In genomic region chr1:182527261-182527766, GRCm38 (mm10) we compare ENCODE assay signal across 11 mouse cellular contexts. TPM values are rescaled to one million over a fixed set of nuclear protein-coding genes. Genes with fewer than 3 reads are reported as not detected.
DNase-seq lines count a peak whose midpoint lies in the region; ATAC-seq and TF ChIP-seq lines count a peak whose summit lies in the region.
"Had no signal": no experiment of that assay in that cellular context is flagged by ENCODE, and none has a peak within 500 bp of the region (broad histone marks: within the 10 kb centered on the region; RNA-seq: fewer than 3 reads in every experiment).

No protein-coding gene starts in this region.

- 35% methylated on average over 13 of the region's 13 CpGs for WGBS in kidney, embryonic 14.5 days
- 52% methylated on average over 13 of the region's 13 CpGs for WGBS in embryonic facial prominence, embryonic 14.5 days
- WGBS in limb, embryonic 13.5 days: 46% methylated on average over 13 of the region's 13 CpGs
- 66% methylated on average over 13 of the region's 13 CpGs for WGBS in cerebellum, adult 2 months

- TF ChIP-seq POLR2A in cerebellum, adult 2 months (IDR thresholded peaks at IDR 0.05; ENCODE audit: borderline replicate concordance, insufficient read depth, low read length): no peak

- 0 out of 2 replicates have a peak overlapping the region, but pooled peaks have one; percentile 7 for H3K9ac ChIP-seq in kidney, embryonic 14.5 days (ENCODE audit: low read depth, low read length)
- peak overlapping the region; percentile 12; the same call in 1 of the 2 replicates for H3K9ac ChIP-seq in embryonic facial prominence, embryonic 14.5 days (ENCODE audit: low read depth, low read length)
- peak overlapping the region; percentile 13; the same call in 1 of the 2 replicates for H3K9ac ChIP-seq in limb, embryonic 13.5 days
- H3K9ac ChIP-seq: limb, embryonic 15.5 days had no signal

- no peak for TF ChIP-seq CTCF in cerebellum, adult 2 months (IDR thresholded peaks at IDR 0.05; ENCODE audit: borderline replicate concordance, insufficient read depth, low read depth, low read length)

- H3K27ac ChIP-seq in kidney, embryonic 14.5 days (ENCODE audit: low read depth, low read length): no peak overlapping the region
- no peak overlapping the region for H3K27ac ChIP-seq in embryonic facial prominence, embryonic 14.5 days (replicated peaks; ENCODE audit: low read depth, low read length)
- H3K27ac ChIP-seq in limb, embryonic 13.5 days: no peak overlapping the region
- H3K27ac ChIP-seq in cerebellum, adult 2 months (ENCODE audit: insufficient read depth, low read length): no peak overlapping the region

- peaks cover 3% of the 10 kb centered on the region; the same call in 1 of the 2 replicates for H3K27me3 ChIP-seq in kidney, embryonic 14.5 days (ENCODE audit: control insufficient read depth, insufficient read depth, low read length)
- peaks cover 11% of the 10 kb centered on the region; the same call in 1 of the 2 replicates for H3K27me3 ChIP-seq in embryonic facial prominence, embryonic 14.5 days (replicated peaks; ENCODE audit: control insufficient read depth, insufficient read depth, low read length)
- H3K27me3 ChIP-seq in limb, embryonic 13.5 days: peaks cover 26% of the 10 kb centered on the region
- no peaks in the 10 kb centered on the region for H3K27me3 ChIP-seq in cerebellum, adult 2 months (ENCODE audit: control insufficient read depth, insufficient read depth, low read length)

- H3K9me3 ChIP-seq in kidney, embryonic 14.5 days (ENCODE audit: control insufficient read depth, low read length): no peaks in the 10 kb centered on the region
- no peaks in the 10 kb centered on the region for H3K9me3 ChIP-seq in embryonic facial prominence, embryonic 14.5 days (ENCODE audit: control insufficient read depth, low read length)
- H3K9me3 ChIP-seq in limb, embryonic 13.5 days: no peaks in the 10 kb centered on the region
- H3K9me3 ChIP-seq: limb, embryonic 15.5 days had no signal

- H3K4me1 ChIP-seq in kidney, embryonic 14.5 days (ENCODE audit: control insufficient read depth, insufficient read depth, low read length): peaks cover 15% of the 10 kb centered on the region
- H3K4me1 ChIP-seq in embryonic facial prominence, embryonic 14.5 days (ENCODE audit: control insufficient read depth, insufficient read depth, low read length): peaks cover 12% of the 10 kb centered on the region
- peaks cover 14% of the 10 kb centered on the region for H3K4me1 ChIP-seq in limb, embryonic 13.5 days
- H3K4me1 ChIP-seq in cerebellum, adult 2 months (ENCODE audit: control insufficient read depth, insufficient read depth, low read length): no peaks in the 10 kb centered on the region

- H3K36me3 ChIP-seq in kidney, embryonic 14.5 days (ENCODE audit: control insufficient read depth, insufficient read depth, low read length): no peaks in the 10 kb centered on the region
- H3K36me3 ChIP-seq in embryonic facial prominence, embryonic 14.5 days (ENCODE audit: control insufficient read depth, insufficient read depth, low read length): no peaks in the 10 kb centered on the region
- no peaks in the 10 kb centered on the region for H3K36me3 ChIP-seq in limb, embryonic 13.5 days
- H3K36me3 ChIP-seq: limb, embryonic 15.5 days had no signal

- H3K4me3 ChIP-seq in kidney, embryonic 14.5 days (ENCODE audit: low read length): no peak overlapping the region
- no peak overlapping the region for H3K4me3 ChIP-seq in embryonic facial prominence, embryonic 14.5 days (ENCODE audit: low read depth, low read length)
- no peak overlapping the region for H3K4me3 ChIP-seq in limb, embryonic 13.5 days
- H3K4me3 ChIP-seq in cerebellum, adult 2 months (replicated peaks; ENCODE audit: insufficient read depth, low read depth, low read length): no peak overlapping the region
- H3K4me3 ChIP-seq: limb, embryonic 15.5 days had no signal

- peak; percentile 51; the same call in 1 of the 2 replicates for ATAC-seq in kidney, embryonic 14.5 days (ENCODE audit: low FRiP score, low TSS enrichment)
- ATAC-seq in embryonic facial prominence, embryonic 14.5 days (ENCODE audit: low read depth): no peak
- no peak for ATAC-seq in limb, embryonic 13.5 days (ENCODE audit: low FRiP score, low read depth)

- peak; percentile 6 for DNase-seq in embryo, embryonic 10.5 days (ENCODE audit: low spot score)
- DNase-seq in embryo, embryonic 11 days: no peak
- DNase-seq in kidney, postnatal 10 days: no peak
- DNase-seq in embryonic facial prominence, embryonic 14.5 days (ENCODE audit: low spot score): no peak
- no peak for DNase-seq in testis, postnatal 10 days (ENCODE audit: low spot score)
- no peak for DNase-seq in cerebellum, adult 2 months
- DNase-seq: cerebellum, postnatal 10 days; kidney, adult 8-10 months had no signal

- H3K4me2 ChIP-seq in kidney, embryonic 14.5 days (replicated peaks; ENCODE audit: low read depth, low read length): no peak overlapping the region; the same call in 1 of the 2 replicates
- H3K4me2 ChIP-seq in embryonic facial prominence, embryonic 14.5 days (ENCODE audit: low read depth, low read length): peak overlapping the region; percentile 20
- H3K4me2 ChIP-seq in limb, embryonic 13.5 days (replicated peaks): peak overlapping the region; percentile 42

RNA-seq across cellular contexts. Expression of gene Capn2, which starts 9.9 kb away (rescaled TPM):
- 52.3 and 94.7 TPM in 2 replicates for polyA plus RNA-seq in kidney, embryonic 14.5 days (2014; fragmentation: Nextera tagmentation; extraction: Ambion mirVana)
- 115 and 117 TPM in 2 replicates for polyA plus RNA-seq in embryonic facial prominence, embryonic 14.5 days (2014; fragmentation: Nextera tagmentation; extraction: Ambion mirVana)
- polyA plus RNA-seq in limb, embryonic 13.5 days (2015; fragmentation: Nextera tagmentation; extraction: Ambion mirVana): 138 and 148 TPM in 2 replicates
- polyA plus RNA-seq in cerebellum, adult 2 months (2012; rRNA removed): 82.6 and 86.9 TPM in 2 replicates

RNA-seq across cellular contexts. Expression of gene Capn8, which starts 37.5 kb away (rescaled TPM):
- polyA plus RNA-seq in kidney, embryonic 14.5 days (2014; fragmentation: Nextera tagmentation; extraction: Ambion mirVana): not detected in 2 replicates
- 0.07 and 0.16 TPM in 2 replicates for polyA plus RNA-seq in embryonic facial prominence, embryonic 14.5 days (2014; fragmentation: Nextera tagmentation; extraction: Ambion mirVana)
- not detected in 2 replicates for polyA plus RNA-seq in limb, embryonic 13.5 days (2015; fragmentation: Nextera tagmentation; extraction: Ambion mirVana)
- 0.03 and 0.08 TPM in 2 replicates for polyA plus RNA-seq in cerebellum, adult 2 months (2012; rRNA removed)
- polyA plus RNA-seq: limb, embryonic 15.5 days had no signal
